Mouse (Mus musculus): ENCODE measurements at regions not wholly inside any gene's neighbourhood (a gene's known extent, or its start where the extent isn't known, plus 50 kb on each side); places are given as distances from the start of the nearest gene placed in this dataset.

DNA sequence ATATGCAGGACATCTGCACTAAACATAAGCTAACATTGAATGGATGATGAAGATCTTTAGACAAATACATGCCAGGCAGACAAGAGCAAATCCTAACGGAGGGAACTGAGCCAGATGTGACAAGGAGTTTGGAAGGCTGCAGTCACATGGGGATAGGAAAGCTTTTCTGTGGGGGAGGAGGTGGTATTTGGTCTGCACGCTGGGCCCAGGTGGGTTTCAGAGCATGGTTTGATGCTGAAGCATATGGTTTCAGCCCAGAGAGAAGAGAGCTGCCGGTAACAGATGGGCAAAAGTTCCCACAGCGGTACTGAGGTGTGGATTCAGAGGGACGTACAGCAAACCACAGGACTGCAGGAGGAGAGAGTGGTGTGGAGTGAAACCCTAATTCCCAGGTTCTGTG is 982.1 kb downstream of the 4930447A16Rik start:
- TF ChIP-seq POLR2A (IDR thresholded peaks at IDR 0.05; ENCODE audit: control insufficient read depth, extremely low read depth, insufficient read depth, low read length, poor library complexity), result no peak
- TF ChIP-seq CTCF (IDR thresholded peaks at IDR 0.05; ENCODE audit: borderline replicate concordance, control insufficient read depth, extremely low read depth, insufficient read depth, low read length, poor library complexity), result no peak

Data from thymus, adult 2 months (tissue).